Mouse (Mus musculus) fat pad, adult 2 months (tissue): Measurements from ENCODE around the gene Rnf26.

ENCODE experiments used
- DNase-seq: peaks from one replicate; pipeline ENCODE4 v3.0.0-alpha.2; 2011; ENCODE audit warnings: low read depth, low spot score; ENCODE audit errors: extremely low read depth

Gene Rnf26

DNA sequence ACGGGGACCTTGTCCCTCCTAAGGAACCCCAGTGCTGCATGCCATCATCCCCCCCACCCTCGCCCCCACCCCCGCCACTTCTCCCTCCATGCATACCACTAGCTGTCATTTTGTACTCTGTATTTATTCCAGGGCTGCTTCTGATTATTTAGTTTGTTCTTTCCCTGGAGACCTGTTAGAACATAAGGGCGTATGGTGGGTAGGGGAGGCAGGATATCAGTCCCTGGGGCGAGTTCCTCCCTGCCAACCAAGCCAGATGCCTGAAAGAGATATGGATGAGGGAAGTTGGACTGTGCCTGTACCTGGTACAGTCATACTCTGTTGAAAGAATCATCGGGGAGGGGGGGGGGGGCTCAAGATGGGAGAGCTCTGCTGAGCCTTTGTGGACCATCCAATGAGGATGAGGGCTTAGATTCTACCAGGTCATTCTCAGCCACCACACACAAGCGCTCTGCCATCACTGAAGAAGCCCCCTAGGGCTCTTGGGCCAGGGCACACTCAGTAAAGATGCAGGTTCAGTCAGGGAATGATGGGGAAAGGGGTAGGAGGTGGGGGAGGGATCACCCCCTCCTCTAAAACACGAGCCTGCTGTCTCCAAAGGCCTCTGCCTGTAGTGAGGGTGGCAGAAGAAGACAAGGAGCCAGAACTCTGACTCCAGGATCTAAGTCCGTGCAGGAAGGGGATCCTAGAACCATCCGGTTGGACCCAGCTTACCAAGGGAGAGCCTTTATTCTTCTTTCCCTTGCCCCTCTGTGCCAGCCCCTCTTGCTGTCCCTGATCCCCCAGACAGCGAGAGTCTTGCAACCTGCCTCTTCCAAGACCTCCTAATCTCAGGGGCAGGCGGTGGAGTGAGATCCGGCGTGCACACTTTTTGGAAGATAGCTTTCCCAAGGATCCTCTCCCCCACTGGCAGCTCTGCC, 65.5 kb downstream of the Rnf26 start:
- no peak for DNase-seq

- no peak for DNase-seq
Observed at GRCm38 (mm10) chr9:44047071-44047470, 66.2 kb downstream of the Rnf26 start.

GRCm38 (mm10) chr9:44046426-44046825, 66.9 kb downstream of the Rnf26 start:
- DNase-seq: no peak

- DNase-seq: no peak
Observed at GRCm38 (mm10) chr9:44045884-44046272, 67.4 kb downstream of the Rnf26 start.
